Mouse (Mus musculus) thymus, postnatal 0 days (tissue): ENCODE data around the gene Rpp25l. TPM values are rescaled to one million over a fixed set of nuclear protein-coding genes. Genes with fewer than 3 reads are reported as not detected.
"Not testable (repeated sequence)": the region's sequence is repeated elsewhere in the genome, so short reads cannot be mapped to it uniquely, and the experiment has no call there.

ENCODE experiments used
- DNase-seq: peaks from one replicate; pipeline ENCODE4 v3.0.0-alpha.2; 2015; ENCODE audit warnings: low spot score
- polyA plus RNA-seq: library from polyadenylated mRNA; unstranded; fragments of >200 nt; fragmentation: Nextera tagmentation; extraction: Ambion mirVana; gene quantifications from 2 replicates; pipeline ENCODE4 v1.2.1, GENCODE M21; 2015

The Rpp25l gene
- polyA plus RNA-seq, 1 experiment from 2014 or later, result 68.3 TPM

DNA sequence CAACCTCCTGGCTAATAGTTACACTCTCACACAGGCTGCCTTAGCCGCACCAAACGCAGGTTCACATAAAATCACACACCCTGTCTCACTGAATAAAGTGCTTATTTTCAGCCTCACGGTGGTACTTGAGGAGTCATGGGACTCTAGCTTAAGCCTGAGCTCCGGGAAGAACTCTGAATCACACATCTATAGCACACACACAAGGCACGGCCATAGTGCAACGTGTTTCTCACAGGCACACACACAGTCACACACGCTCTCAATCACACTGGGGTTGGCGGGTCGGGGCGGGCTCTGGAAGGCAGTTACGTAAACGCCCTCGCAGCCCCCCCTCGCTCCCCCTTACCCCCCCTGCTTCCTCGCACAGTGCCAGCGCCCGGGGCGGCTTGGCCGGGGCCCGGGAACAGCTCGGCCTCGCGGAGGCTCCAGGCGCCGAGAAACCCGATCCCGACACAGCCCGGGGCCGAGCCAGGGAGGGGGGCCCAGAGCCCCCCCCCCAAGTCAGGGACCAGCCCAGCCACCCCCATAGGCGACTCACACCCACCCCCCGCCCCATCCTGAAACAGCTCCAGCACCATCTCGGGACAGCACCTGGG, 14.8 kb downstream of the Rpp25l start:
- DNase-seq, result not testable (repeated sequence)

- peak; percentile 39 for DNase-seq
Observed at GRCm38 (mm10) chr4:41696930-41697841, 16.1 kb downstream of the Rpp25l start, which contains the start of gene Cntfr. TSS of gene Cntfr (minus strand) at chr4:41697089.

DNA sequence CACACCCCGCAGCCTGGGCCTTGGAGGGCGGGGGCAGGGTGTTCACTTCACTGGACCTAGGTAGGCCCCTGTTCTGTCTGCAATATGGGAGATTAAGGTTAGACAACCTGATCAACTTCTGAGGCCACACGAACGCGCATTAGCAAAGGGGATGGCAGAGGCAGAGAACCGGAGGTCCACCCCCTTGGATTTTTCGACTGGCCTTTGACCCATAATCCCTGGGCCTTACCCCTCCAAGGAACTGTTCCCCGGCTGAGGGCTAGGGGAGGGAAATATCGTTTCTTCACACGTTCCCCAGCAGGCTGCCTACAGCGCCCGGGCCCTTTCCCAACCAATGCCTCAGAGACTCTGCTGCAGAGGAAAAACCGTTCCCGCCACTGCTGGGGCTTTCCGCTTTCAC, 16.9 kb downstream of the Rpp25l start:
- DNase-seq, result not testable (repeated sequence)

GRCm38 (mm10) chr4:41695800-41696199, 17.5 kb downstream of the Rpp25l start:
- not testable (repeated sequence) for DNase-seq

GRCm38 (mm10) chr4:41693511-41693910, 19.8 kb downstream of the Rpp25l start:
- DNase-seq, result not testable (repeated sequence)

- not testable (repeated sequence) for DNase-seq
Observed at GRCm38 (mm10) chr4:41690014-41690413, 23.3 kb downstream of the Rpp25l start.

DNA sequence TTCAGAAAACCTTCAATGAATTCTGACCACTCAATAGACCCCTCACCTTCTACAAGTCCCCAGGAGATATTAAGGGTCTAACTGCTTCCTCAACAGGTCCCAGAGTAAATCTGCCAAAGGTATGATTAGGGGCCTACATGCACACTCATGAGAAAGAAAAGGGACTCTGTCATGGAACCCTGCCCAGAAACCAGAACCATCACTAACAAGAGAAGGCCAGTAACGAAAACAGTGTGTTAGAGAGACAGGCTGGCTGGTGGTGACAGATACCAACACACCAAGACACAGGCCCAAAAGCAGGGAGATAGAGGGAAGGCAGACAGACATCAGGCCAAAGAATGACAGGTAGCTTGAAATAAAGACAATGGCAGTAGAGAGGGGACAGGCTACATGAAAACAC, 24.8 kb downstream of the Rpp25l start:
- not testable (repeated sequence) for DNase-seq

DNA sequence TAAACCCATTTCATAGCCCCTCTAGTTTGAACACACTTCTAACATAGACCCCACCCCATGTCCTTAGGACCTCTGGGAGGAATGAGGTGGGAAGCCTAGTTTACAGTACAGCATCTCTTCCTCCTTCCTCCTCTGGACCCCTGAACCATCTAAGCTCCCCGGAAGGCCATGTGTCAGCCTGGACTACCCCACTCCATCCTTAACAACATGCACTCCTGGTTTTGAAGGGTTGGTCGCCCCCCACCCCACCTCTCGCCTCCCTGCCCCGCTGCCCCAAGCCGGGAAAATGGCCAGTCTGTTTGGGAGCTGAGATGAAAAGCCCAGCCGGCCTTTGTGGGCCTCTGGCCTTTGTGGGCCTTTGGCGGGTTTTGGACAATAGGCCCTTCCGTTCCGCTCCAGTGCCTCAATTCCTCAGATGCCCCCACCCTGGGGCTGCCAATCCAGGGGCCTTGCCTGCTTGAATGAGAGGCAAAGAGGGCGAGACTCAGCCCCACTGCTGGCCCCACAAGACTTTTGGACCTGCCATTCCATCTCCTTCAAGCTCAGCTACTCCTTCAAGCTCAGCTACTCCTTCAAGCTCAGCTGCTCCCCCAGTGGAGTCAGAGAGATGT, 27.3 kb downstream of the Rpp25l start:
- not testable (repeated sequence) for DNase-seq

- not testable (repeated sequence) for DNase-seq
Observed at GRCm38 (mm10) chr4:41684931-41685453, 28.3 kb downstream of the Rpp25l start.

GRCm38 (mm10) chr4:41684131-41684930, 29.0 kb downstream of the Rpp25l start:
- DNase-seq, result not testable (repeated sequence)

DNA sequence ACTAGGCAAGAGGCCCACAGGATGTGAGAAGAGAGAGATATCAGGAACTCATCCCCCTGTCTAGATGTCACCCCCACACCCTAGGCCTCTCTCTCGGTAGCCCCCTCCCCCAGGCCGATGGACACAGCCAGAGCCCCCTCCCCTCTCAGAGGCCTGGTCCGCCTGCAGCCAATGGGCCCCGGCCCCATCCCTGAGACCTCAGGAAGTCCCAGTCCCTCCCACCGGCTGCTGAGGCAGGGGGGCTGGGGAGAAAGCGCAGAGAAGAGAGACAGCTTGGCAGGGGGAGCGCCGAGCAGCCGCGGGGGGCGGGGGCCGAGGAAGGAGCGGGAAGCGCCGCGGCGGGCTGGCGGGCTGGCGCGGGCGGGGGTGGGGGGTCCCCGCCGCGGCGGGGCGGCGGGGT, 30.0 kb downstream of the Rpp25l start:
- DNase-seq, result not testable (repeated sequence)

GRCm38 (mm10) chr4:41682789-41683188, 30.5 kb downstream of the Rpp25l start:
- no peak for DNase-seq

- DNase-seq, result no peak
Observed at GRCm38 (mm10) chr4:41681947-41682346, 31.4 kb downstream of the Rpp25l start.

DNA sequence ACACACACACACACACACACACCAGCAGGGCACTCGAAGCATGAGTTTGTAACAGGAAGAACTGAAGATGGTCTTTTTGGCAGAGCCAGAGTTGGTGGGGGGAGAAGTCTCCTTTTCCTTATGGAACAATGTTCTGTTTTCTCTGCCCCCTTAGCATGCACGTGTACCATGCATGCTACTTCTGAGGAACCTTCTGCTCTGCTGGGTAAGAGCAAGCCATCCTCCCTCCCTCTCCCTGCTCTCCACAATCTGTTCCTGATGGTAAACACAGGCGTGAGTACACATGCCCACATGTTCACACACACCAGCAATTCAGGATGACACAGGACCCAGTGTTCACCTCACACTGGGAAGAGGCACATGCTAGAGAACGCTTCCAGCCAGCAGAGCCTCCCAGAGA, 32.2 kb downstream of the Rpp25l start:
- DNase-seq, result no peak

DNA sequence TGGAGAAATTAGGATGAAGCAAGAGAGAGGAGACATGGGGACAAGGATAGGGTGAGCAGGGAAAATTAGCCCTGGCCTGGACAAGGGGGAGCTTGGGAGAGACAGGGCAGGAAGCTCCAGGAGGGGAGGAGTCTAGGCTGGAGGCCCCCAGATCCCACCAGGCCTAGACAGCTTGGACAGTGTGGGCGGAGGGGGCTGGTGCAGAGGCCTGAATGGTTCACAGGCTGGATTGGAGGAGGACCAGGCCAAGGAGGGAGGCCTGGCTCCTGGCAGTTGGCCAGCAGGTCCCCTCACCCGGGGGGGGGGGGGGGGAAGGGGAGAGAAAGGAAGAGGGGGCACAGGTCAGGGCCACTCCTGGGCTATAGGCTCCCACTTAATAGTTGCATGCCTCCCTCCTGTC, 34.0 kb downstream of the Rpp25l start:
- no peak for DNase-seq

- DNase-seq, result no peak
Observed at GRCm38 (mm10) chr4:41678863-41679262, 34.5 kb downstream of the Rpp25l start.

GRCm38 (mm10) chr4:41677006-41677629, 36.2 kb downstream of the Rpp25l start:
- no peak for DNase-seq

GRCm38 (mm10) chr4:41676248-41677005, 36.9 kb downstream of the Rpp25l start:
- DNase-seq, result no peak

GRCm38 (mm10) chr4:41673186-41673585, 40.1 kb downstream of the Rpp25l start:
- no peak for DNase-seq

DNA sequence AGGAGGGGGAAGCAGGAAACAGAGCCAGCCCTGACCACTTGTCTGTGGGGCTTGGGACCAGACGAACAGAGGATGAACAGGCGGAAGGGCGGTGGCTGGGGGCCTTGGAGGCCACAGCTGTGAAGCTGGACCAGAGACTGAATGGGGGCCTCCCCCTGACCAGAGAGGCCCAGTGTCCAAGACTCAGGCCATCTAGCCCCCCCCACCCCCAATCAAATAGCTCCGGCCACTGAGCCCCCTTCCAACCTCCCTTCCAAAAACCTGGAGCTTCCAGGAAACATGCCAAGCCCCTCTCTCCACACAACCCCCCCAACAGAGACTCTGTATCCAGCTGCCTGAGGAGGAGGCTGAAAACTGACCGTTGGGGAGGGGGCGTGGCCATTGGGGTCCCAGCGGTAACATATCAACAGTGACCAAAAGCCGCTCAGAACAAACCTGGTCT, 40.8 kb downstream of the Rpp25l start:
- DNase-seq, result no peak
